Mouse (Mus musculus) neutrophil, adult 5-6 weeks (primary cell): ENCODE data around the gene Kif1c. TPM values are rescaled to one million over a fixed set of nuclear protein-coding genes. Genes with fewer than 3 reads are reported as not detected.
A peak's percentile ranks its signal among the peaks of the same experiment; 100 is the strongest.

ENCODE experiments used
- ATAC-seq: fragments of 151-379, 151-347 bp; 2 replicates; pipeline ENCODE4 v1.8.0; 2017; ENCODE audit warnings: mild to moderate bottlenecking, moderate TSS enrichment; ENCODE audit not compliant: insufficient number of reproducible peaks, poor library complexity, low FRiP score, severe bottlenecking; ENCODE audit errors: extremely low read depth
- total RNA-seq: library from RNA; stranded (forward); fragments of 200-1000 nt; gene quantifications from 2 replicates; pipeline ENCODE4 v1.2.3, GENCODE M21; 2017

The Kif1c gene
- total RNA-seq, 1 experiment from 2014 or later = 27.6 TPM

GRCm38 (mm10) chr11:70765776-70766445 is 65.6 kb downstream of the Kif1c start:
- ATAC-seq = no peak

DNA sequence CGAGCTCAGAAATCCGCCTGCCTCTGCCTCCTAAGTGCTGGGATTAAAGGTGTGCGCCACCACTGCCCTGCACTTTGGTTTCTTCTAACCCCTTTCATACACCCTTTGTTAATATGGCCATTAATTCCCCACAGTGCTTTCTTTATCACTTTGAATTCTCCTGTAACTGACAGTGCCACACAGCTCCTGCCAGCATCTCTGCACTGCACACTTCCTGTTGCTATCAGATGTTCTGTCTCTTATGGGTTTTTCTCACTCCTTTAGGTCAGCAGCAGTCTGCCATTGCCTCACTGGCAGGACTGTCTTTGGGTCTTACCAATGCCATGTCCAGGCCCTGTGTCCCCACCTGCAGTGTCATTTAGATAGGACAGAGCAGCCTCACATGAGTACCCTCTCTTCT is 70.5 kb downstream of the Kif1c start:
- ATAC-seq = no peak

DNA sequence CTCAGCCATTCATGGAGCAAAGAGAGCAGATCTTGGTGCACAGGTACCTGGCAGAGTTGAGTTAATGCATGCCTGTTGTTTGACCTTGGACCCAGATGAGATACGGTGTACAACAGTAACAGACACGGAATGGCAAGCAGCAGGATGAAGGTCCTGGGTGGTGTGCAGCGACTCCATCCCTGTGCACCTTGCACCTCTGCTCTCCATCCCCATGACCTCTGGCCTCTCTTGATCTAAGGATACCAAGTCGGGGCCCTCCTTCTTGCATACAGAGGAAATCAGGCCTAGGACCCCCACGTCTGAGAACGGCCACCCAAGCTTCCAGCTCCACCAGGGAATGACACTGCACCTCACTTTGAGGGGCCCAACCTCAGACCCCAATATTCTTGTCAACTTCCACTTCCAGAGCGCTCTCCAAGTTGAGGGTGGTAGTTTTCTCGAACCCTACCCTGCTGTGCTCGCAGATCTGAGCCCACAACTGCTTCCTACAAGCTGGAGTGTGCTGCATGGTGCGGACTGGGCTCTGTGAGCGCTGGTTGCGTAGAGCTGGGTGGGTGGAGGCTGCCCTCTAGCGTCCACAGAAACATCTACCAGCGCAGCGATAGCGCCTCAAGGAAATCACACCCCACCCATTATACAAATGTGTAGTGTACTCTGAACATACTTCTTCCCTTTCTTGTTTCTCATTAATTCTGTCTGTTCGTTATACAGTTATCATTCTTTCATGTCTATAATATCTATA is 76.7 kb downstream of the Kif1c start:
- ATAC-seq = peak; percentile 94

- no peak for ATAC-seq
Observed at GRCm38 (mm10) chr11:70777634-70778033, 77.3 kb downstream of the Kif1c start.

DNA sequence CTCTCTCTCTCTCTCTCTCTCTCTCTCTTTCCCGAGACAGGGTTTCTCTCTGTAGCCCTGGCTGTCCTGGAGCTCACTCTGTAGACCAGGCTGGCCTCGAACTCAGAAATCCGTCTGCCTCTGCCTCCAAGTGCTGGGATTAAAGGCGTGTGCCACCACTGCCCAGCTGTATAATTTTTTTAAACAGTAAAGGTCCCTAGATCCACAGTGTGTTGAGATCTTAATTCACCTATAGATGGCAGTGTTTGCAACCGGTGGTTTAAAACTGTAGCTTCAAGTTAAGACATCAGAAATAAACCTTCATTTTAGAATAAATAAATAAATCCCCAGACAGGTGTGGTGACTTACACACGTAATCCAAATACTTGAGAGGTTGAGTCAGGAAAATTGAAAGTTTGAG is 77.7 kb downstream of the Kif1c start:
- peak; percentile 55 for ATAC-seq

Other genes starting within 250 kb of the Kif1c start
- 43.7 and 46.3 TPM in 2 replicates for gene Med11, start 248.6 kb upstream of the Kif1c start, total RNA-seq
- 0.37 and 0.58 TPM in 2 replicates for gene Zmynd15, start 241.1 kb upstream of the Kif1c start, total RNA-seq
- gene Cxcl16, start 240.6 kb upstream of the Kif1c start, total RNA-seq = 0.74 TPM in 1 of 2 replicates, not detected in the other
- gene Tm4sf5, start 195.3 kb upstream of the Kif1c start, total RNA-seq = not detected in 2 replicates
- gene Vmo1, start 185.9 kb upstream of the Kif1c start, total RNA-seq = not detected in 2 replicates
- gene Gltpd2, start 181.4 kb upstream of the Kif1c start, total RNA-seq = not detected in 2 replicates
- gene Psmb6, start 175.2 kb upstream of the Kif1c start, total RNA-seq = 124 and 133 TPM in 2 replicates
- not detected in 2 replicates for gene Gm40193, start 167.6 kb upstream of the Kif1c start, total RNA-seq
- gene Pld2, start 160.5 kb upstream of the Kif1c start, total RNA-seq = 0.86 and 4.3 TPM in 2 replicates
- gene Mink1, start 137.7 kb upstream of the Kif1c start, total RNA-seq = 21.8 and 23.1 TPM in 2 replicates
- gene 4930544D05Rik, start 84.7 kb upstream of the Kif1c start, total RNA-seq = not detected in 2 replicates
- gene Chrne, start 81.3 kb upstream of the Kif1c start, total RNA-seq = 1.7 TPM in 1 of 2 replicates, not detected in the other
- 1.4 and 1.7 TPM in 2 replicates for gene Gp1ba, start 61.4 kb upstream of the Kif1c start, total RNA-seq
- 261 and 283 TPM in 2 replicates for gene Rnf167, start 53.3 kb upstream of the Kif1c start, total RNA-seq
- gene Slc25a11, start 53.1 kb upstream of the Kif1c start, total RNA-seq = 75.8 and 82.8 TPM in 2 replicates
- gene Pfn1, start 45.9 kb upstream of the Kif1c start, total RNA-seq = 683 and 728 TPM in 2 replicates
- gene Eno3, start 43.3 kb upstream of the Kif1c start, total RNA-seq = 16.7 and 21.2 TPM in 2 replicates
- 49.2 and 55.3 TPM in 2 replicates for gene Spag7, start 31.1 kb upstream of the Kif1c start, total RNA-seq
- gene Camta2, start 12.4 kb upstream of the Kif1c start, total RNA-seq = 24.1 and 36.1 TPM in 2 replicates
- 0.37 TPM in 1 of 2 replicates, not detected in the other for gene Inca1, start 393 bp upstream of the Kif1c start, total RNA-seq
- 2.6 and 2.8 TPM in 2 replicates for gene Zfp3, start 63.7 kb downstream of the Kif1c start, total RNA-seq
- gene Scimp, start 112.0 kb downstream of the Kif1c start, total RNA-seq = 15.1 and 25.1 TPM in 2 replicates
- 76.0 and 84.5 TPM in 2 replicates for gene Rabep1, start 144.2 kb downstream of the Kif1c start, total RNA-seq